Mouse (Mus musculus): ENCODE measurements around the gene Myrip. TPM values are rescaled to one million over a fixed set of nuclear protein-coding genes. Genes with fewer than 3 reads are reported as not detected.
A peak's percentile ranks its signal among the peaks of the same experiment; 100 is the strongest.

The Myrip gene
- polyA plus RNA-seq, 2 experiments from 2014 or later = not detected

DNA sequence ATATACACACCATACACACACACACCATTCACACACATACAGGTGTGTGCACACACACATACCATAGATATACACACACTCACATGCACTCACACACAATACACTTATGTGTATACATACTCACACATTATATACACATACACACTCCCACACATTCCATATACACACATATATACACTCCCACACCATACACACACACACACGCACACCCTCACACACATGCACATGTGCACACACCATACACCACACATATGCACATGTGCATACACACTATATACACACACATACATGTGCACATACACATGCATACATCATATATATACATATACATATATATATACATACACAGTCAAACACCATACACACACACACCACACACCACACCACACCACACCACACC lies 169.1 kb downstream of the Myrip start:
- no peak for ATAC-seq

DNA sequence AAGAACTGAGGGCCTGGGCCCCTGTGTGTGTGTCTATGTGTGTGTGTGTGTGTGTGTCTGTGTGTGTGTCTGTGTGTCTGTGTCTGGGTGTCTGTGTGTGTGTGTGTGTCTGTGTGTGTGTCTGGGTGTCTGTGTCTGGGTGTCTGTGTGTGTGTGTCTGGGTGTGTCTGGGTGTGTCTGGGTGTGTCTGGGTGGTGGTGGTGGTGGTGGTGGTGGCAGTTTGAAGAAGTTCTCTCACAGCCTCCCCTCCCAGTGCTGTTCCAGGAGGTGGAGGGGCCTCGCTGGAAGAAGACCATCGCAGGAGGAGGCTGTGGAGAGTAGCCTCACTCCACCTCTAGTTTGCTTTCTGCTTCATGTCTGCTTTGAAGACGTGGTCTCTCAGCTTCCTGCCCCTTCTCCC lies 180.3 kb downstream of the Myrip start:
- ATAC-seq = no peak

DNA sequence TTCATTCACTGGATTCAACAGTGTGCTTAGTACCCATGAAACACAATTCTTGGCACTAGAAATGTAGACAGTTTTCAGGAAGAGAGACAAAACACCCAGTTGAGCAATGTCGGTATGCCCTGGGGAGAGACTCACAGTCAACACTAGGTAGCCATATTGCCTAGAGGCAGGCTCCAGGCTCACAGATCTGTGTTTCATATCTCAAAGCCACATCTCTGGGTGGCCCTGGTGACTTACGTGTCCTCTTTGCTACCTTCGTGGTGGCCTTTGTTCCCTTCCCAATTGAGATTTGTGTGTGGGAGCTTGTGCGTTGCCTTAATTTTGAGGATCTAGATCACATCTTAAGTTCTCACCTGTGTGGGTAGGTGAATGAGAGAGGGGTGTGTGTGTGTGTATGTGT lies 181.1 kb downstream of the Myrip start:
- no peak for ATAC-seq

DNA sequence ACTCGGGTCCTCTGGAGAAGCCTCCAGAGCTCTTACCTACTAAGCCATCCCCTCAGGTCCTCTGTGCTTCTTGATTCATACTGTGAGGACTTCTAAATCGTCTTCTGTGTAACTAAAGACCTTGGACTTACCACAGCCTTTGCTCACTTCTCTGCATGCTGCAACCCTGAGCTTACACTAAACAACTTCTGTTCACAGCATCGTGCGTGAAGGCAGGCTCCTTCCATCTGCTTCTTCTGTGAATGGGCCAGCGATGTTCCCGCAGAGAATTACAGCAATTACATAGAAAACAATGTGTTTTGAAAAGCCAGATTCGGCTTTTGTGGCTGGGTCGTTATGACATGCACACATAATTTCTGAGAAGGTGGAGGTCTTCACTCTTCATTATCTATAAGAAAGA lies 181.8 kb downstream of the Myrip start:
- no peak for ATAC-seq

DNA sequence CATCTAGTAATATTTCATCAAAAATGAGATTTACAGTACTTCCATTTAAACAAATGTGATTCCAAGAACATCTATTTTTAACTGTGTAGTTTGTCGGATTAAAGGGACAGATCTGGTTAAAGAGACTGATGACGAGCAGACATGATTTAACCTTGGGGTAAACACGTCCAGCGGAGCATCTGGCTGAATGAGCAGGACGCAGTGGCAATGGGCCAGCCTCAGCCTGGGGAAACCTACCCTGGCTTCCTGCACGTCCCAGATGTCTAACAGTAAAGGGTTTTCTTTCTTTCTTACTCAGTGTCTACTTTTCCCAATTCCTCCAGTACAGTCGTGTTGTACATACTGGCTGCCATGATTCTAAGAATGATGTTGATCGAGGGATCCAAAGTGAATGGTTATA lies 185.8 kb downstream of the Myrip start:
- no peak for ATAC-seq

DNA sequence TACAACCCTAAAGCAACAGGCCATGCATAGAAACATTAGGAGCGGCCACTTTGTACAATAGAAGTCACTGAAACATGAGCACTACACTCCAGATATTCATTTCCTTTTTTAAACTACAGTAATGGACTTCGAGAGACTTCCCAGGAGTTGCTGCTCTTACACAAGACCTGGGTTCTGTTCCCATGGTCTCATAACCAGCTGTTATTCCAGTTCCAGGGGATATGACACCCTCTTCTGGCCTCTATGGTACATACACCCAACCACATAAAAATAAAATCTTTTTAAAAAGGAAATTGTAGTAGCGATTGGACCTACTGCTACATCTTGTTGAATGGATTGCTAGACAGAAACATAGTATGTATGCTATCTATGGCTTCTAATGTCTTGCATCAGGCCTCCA lies 190.2 kb downstream of the Myrip start:
- ATAC-seq = no peak

DNA sequence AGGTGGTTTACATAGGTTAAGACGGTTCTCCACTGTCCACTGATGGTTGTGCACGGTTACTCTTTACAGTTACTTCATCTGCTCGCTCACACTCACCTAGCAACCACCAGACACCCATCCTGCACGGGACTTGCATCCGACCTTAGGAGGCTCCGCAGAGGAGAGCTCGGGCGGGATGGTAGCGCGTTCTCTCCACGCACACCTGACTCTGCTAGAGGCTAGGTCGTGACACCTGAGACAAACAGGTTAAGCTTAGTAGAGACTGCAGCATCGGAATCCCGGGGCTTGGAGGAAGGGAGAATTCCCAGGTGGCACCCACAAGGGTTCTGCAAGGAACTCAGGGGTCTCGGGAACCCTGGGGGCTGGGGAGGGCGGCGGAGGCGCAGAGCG lies 190.7 kb downstream of the Myrip start, which contains the start of gene Eif1b:
Gene Eif1b (plus strand): TSS at position 223 of the 390 bp plus-strand sequence.
- ATAC-seq = peak; percentile 28

DNA sequence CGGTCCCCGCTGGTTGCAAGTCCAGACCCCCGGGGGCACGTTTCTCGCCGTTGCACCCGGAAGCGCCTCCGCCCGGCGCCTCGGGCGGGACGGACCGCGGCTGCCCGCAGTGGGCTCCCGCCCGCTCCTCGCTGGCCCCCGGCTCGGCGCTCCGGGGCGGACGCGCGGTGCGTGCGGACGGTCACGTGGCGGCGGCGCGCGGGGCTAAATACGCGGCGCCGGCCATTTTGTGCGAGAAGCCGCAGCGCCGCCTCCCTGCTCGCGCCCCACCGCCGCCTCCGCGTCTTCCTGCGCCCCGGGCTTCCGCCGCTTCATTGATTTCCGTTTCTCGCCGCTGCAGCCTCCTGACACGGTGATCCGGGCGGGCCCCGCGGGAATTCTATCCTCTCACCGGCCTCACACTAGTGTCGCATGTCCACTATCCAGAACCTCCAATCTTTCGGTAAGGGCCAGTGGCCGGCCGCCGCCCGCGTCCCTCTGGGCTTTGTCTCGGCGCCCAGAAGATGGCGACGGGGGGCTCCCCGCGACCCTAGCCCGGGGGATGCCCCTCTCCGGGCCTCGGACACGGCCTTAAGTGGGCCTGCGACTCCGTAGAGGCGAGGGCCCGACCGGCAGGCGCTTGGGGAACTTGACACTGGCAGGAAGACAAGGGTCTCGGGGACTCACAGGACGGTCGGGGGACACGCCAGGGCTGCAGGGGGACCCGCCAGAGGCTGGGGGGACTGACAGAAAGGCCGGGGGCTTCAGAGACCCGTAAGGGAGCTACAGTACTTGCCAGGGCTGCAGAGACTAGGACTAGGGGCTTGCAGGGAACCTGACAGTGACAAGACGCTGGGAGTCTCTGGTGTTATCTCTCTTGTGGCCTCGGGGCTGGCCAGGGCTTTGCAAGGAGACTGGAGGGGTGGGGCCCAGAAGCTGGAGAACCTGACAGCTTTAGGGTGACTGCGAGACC lies 191.4 kb downstream of the Myrip start:
- peak; percentile 78 for ATAC-seq

DNA sequence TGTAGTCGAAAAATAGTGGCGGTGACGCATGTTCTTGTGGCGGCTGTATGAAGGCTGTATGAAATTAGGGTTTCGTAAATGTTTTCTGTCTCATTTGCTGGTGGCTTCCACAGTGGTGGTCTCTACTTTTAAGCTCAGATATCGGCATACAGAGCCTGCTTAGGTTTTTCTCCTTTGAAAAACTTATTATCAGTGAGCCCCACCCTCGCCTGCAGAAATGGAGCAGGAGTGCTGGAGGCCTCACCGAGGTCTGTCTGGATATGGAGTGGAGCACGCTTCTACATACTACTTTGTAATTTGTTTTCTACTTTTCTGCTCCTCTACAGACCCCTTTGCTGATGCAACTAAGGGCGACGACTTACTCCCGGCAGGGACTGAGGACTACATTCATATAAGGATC lies 192.5 kb downstream of the Myrip start:
- no peak for ATAC-seq

DNA sequence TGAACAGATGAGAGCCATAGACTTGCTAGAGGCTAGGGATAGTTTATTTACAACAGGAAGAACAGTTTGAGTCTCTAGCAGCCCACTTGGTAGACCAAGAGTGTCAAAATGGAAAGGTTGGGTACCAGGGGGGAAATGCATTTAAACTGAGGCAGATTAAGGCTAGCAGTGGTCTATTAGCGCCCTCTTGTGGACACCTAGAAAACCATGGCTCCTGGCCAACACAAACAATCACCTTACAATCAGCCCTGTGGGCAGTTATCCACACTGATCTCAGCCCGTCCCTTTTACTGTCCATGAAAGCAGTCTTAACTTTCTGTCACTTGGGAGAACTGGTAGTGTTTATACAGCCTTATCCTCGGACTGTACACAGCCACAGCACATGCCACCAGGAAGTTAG lies 195.4 kb downstream of the Myrip start:
- ATAC-seq = peak; percentile 24

DNA sequence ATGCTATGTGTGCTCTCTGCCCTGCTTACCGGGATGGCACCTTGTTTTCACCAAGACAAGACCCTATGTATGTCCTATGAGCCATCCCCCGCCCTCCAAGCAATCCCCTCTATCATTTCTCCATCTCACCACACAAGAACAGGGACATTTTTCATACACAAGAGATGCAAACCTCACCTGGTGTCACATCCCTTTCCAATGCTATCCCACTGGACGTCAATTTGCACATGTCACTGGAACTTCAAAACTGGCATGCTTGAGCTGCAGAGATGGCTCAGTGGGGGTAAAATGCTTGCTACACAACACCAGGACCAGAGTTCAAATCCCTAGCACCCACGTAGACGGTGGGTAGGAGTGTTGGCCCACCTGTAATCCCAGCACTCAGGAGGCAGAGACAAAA lies 196.7 kb downstream of the Myrip start:
- no peak for ATAC-seq

DNA sequence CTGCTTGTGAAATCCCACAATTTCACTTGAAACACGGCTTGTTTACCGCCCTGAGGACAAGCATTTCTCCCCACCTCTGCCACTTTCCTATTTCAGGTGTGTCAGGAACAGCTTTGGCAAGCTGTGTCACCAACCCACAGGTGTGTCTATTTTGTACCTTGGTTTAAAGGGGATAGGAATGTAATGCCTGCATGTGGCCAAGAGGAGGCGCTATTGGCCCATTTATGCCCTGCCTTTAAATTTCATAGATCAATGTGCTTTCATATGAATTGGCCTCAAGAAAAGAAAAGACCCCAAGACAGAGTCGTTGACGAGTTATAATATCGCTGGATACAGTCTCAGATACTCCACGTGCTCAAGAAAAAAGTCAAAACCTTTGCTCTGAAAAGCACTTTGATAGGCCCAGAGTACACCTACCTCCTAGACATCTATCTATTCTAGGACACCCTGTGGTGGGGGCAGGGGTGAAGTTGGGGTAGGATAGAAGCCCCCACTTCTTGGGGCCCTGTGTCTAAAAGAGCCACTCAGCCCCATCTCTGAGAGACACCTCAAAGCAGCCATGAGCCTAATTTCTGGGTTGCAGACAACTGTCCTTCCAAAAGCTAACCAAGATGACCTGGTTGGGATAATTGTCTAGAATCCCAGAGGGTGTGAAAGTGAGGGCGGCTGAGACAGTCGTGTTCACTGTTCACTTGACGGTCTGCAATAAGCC lies 200.0 kb downstream of the Myrip start:
- ATAC-seq = no peak

DNA sequence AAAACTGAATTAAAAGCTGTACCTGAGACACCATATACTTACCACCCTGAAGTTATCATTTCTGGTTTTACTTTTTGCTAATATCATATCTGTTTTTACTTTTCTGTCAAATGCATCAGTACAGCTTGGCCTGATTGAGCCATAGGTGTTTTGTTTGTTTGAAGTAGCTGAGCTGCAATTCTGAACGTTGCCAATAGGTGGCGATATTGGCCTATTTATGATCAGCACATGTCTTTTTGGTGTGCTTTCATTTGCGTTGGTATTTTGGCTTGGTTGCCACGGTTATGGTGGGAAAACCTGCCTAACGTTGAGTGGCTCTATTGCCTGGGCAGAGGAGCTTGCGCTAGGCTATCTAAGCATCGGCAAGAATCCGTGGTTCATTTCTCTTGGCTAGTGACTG lies 200.7 kb downstream of the Myrip start:
- peak; percentile 75 for ATAC-seq

DNA sequence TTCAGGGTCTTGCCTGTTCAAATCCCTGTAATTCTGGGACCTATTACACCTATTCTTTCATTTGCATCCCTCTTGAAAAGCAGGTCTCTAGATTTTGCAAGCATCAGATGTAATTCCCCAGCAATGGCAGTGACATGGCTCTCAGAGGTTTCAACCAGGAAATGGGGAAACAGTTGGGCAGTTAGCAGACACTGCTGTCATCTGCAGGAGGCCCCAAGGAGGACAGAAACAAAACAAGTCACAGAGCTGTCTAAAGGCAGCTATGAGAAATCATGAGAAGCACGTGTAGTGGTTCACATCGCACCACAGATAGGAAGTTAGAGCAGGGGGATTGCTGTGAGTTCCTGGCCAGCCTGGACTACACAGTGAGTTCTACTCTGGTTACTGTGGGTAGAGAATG lies 203.1 kb downstream of the Myrip start:
- no peak for ATAC-seq

DNA sequence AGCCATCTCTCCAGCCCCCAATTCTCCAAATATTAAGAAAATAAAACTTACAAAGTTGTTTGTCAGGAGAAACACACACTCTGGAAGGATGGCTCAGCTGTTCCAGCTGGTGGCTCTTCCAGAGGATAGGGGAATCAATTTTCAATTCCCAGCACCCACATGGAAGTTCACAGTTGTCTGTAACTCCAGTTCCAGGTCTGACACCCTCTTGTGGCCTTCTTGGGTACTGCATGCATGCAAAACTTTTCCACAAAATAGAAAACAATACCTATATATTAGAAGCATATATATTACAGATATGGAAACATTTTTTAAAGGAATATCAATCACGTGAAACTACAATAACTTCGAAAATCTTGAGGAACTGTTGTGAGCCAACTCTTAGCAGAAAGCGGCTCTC lies 210.5 kb downstream of the Myrip start:
- no peak for ATAC-seq

DNA sequence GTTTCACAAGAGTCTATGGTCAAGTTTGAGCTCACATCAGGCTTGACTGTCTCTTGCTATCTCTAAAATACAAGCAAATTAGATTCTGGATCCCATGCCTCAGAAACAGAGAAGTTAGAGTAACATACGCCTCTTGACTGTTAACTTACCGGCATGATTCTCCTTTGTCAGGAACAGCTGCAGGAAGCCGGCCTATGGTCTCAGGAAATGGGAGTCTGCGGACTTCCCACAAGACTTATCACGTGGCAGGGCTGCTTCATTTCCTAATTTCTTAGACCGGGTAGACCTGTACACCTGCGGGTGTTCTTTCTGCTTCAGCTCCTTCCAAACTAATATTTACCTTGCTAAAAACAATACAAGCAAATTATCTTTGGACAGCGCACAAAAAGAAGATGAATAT lies 215.4 kb downstream of the Myrip start:
- no peak for ATAC-seq

DNA sequence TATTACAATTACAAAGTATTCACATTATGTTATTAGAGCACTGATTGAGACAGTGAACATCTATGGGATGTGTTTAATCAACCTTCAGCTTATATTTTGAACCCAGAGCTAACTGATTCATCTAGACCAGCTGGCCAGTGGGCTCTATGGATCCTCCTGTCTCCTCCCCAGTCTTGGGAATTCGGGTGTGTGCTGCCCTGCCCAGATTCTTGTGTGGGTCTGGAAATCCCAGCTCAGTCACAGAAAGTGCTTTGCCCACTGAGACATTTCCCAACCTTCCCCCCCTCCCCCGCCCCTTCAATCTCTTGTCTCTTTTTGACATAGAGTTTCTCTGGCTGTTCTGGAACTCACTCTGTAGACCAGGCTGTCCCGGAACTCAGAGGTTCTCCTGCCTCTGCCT lies 217.6 kb downstream of the Myrip start:
- no peak for ATAC-seq

DNA sequence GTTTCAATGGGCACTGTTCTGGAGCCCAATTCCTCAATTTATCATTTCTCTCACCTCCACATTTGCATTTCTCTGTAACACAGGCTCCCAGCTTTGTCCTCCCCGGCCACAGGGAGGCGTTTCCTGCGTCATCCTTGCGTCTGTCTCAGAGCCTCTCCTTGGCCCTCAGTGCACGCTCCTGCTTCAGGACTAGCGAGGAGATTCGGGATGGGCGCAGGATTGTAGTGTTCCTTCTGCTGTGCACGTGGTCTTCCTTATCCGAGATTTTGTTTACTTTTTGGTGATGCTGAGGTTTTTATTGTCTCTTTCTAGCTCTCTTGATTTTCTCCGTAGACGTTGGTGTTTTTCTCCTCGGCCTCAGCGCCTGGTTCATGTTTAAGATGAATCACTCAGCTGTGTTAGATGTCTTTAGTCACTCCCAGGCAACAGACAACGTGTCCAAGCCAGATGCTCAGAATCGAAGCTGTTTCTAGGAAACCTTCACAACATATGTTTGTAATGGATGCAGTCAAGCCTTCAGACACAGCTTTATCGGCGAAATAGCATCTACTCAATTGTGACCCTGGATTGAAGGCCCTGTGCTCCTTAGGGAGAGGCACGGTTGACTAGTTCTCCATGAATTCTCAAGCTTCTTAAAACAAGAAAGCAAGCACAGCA lies 218.3 kb downstream of the Myrip start:
- ATAC-seq = no peak

DNA sequence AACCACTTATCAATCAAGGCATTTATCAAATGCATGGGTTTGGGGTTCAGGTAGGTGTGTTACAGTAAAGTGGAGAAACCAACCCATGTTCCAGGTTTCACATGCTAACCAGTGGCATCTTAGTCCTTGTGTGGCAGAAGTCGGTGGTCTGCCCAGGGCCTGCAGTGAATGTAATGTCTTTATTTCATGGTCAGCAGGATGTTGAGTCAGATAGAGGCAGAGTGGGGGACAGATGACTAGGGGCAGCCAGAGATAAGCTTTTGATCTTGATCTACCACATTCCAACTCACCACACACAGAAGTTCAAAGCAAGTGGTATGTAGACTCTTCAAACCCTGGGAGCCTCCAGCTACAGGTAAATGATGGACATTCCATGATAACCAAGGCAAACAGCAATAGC lies 219.8 kb downstream of the Myrip start:
- no peak for ATAC-seq
